Mouse (Mus musculus) G1E (cell line): Measurements from ENCODE around the gene Twnk. TPM values are rescaled to one million over a fixed set of nuclear protein-coding genes. Genes with fewer than 3 reads are reported as not detected.

Source experiments
- ATAC-seq: 2 replicates; pipeline ENCODE4 v1.8.0; 2016; ENCODE audit warnings: mild to moderate bottlenecking; ENCODE audit not compliant: insufficient number of reproducible peaks, poor library complexity, low FRiP score, severe bottlenecking; ENCODE audit errors: extremely low read depth
- DNase-seq: peaks from one replicate; pipeline ENCODE4 v3.0.0; 2012; ENCODE audit warnings: low spot score
- H3K27me3 ChIP-seq: 2 replicates; pipeline ENCODE4 v1.6.1; 2012; ENCODE audit warnings: mild to moderate bottlenecking, low read length, inconsistent platforms; ENCODE audit not compliant: insufficient read depth
- H3K36me3 ChIP-seq: replicated peaks from 2 replicates; pipeline ENCODE3; 2012; ENCODE audit warnings: mild to moderate bottlenecking, inconsistent platforms
- H3K4me1 ChIP-seq: 2 replicates; pipeline ENCODE4 v1.6.1; 2012; ENCODE audit warnings: low read depth, low read length, inconsistent platforms, mixed read lengths; ENCODE audit not compliant: insufficient read depth
- H3K4me3 ChIP-seq: 2 replicates; pipeline ENCODE4 v1.5.1; 2012; ENCODE audit warnings: low read depth, mild to moderate bottlenecking, inconsistent platforms, low read length, moderate library complexity, mixed read lengths
- H3K9me3 ChIP-seq: replicated peaks from 2 replicates; pipeline ENCODE4 v1.6.1; 2012; ENCODE audit warnings: inconsistent platforms
- CTCF ChIP-seq: IDR thresholded peaks from 2 replicates; pipeline ENCODE4 v1.5.1; 2012; ENCODE audit warnings: low read depth, low read length, inconsistent platforms, mixed read lengths
- GATA1 ChIP-seq: IDR thresholded peaks from 2 replicates; pipeline ENCODE4 v1.6.1; 2012; ENCODE audit warnings: borderline replicate concordance, low read length, inconsistent platforms, mixed read lengths
- GATA2 ChIP-seq: IDR thresholded peaks from 2 replicates; pipeline ENCODE4 v1.6.1; 2012; ENCODE audit warnings: low read depth, low read length, inconsistent platforms, borderline replicate concordance
- POLR2AphosphoS5 ChIP-seq: IDR thresholded peaks from 2 replicates; pipeline ENCODE4 v1.6.1; 2012; ENCODE audit warnings: low read depth, low read length, inconsistent platforms; ENCODE audit not compliant: insufficient replicate concordance
- TAL1 ChIP-seq: conservative IDR thresholded peaks from 2 replicates; pipeline ENCODE4 v1.6.1; 2012; ENCODE audit warnings: low read depth, low read length, inconsistent platforms, mixed read lengths
- polyA plus RNA-seq: library from polyadenylated mRNA; stranded (reverse); fragments of >175 nt; gene quantifications from 2 replicates; pipeline ENCODE4 v1.2.3, GENCODE M21; 2012
- total RNA-seq, 2 experiments: library from RNA; stranded (forward) in 1 of 2; stranded (reverse) in 1 of 2; fragments of 200-1000 nt in 1 of 2; fragments of >200 nt in 1 of 2; fragmentation: Nextera tagmentation in 1 of 2; gene quantifications; 2 replicates each; pipeline ENCODE4 v1.2.3; 2014 to 2017

Gene Twnk
- total and polyA plus RNA-seq, 3 experiments = 14.7 to 22.4 (median 22.0) TPM

GRCm38 (mm10) chr19:45020348-45020747, 14.9 kb downstream of the Twnk start:
- ATAC-seq (no peak), DNase-seq (no peak)
- TF ChIP-seq POLR2AphosphoS5 (no peak), GATA2 (no peak), GATA1 (no peak), CTCF (no peak), TAL1 (no peak)
- Histone ChIP-seq H3K4me3 (no peak overlapping the region; the same call in 1 of the 2 replicates), H3K36me3 (peaks cover 50% of the 10 kb centered on the region), H3K9me3 (no peaks in the 10 kb centered on the region), H3K27me3 (no peaks in the 10 kb centered on the region), H3K4me1 (peaks cover 63% of the 10 kb centered on the region)

- H3K36me3 ChIP-seq = peaks cover 60% of the 10 kb centered on the region
- no peak for TF ChIP-seq POLR2AphosphoS5
- no peak for TF ChIP-seq GATA1
- TF ChIP-seq TAL1 = no peak
- no peak for TF ChIP-seq CTCF
- no peak for TF ChIP-seq GATA2
Measured at GRCm38 (mm10) chr19:45021362-45021761, 15.9 kb downstream of the Twnk start.

DNA sequence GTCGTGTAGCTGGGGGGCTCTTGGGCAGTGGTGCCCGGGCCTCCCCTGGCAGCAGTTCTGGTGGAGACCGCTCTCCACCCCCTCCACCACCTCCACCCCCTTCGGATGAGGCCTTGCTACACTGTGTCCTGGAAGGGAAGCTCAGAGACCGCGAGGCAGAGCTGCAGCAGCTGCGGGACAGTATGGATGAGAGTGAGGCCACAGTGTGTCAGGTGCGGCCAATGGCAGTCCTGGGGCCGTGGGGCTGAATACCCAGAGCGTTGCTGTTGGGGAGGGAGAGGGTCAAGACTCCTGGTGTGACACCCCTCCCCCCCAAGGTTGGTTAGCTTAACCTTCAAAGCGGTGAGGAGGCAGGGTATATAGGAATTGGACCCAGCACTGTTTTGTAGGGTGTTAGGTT, 18.5 kb downstream of the Twnk start:
- TF ChIP-seq TAL1 (no peak), GATA2 (no peak), POLR2AphosphoS5 (no peak), CTCF (no peak), GATA1 (no peak)
- ATAC-seq (no peak), DNase-seq (no peak)
- Histone ChIP-seq H3K9me3 (no peaks in the 10 kb centered on the region), H3K27me3 (no peaks in the 10 kb centered on the region), H3K36me3 (peaks cover 83% of the 10 kb centered on the region), H3K4me3 (peak overlapping the region; percentile 21; the same call in 1 of the 2 replicates), H3K4me1 (peaks cover 35% of the 10 kb centered on the region)

More at GRCm38 (mm10) chr19:45021362-45021761, 15.9 kb downstream of the Twnk start:
- Histone ChIP-seq H3K4me1 (peaks cover 53% of the 10 kb centered on the region), H3K9me3 (no peaks in the 10 kb centered on the region), H3K4me3 (peak overlapping the region; percentile 13; the same call in 1 of the 2 replicates), H3K27me3 (no peaks in the 10 kb centered on the region)
- ATAC-seq (no peak), DNase-seq (no peak)

DNA sequence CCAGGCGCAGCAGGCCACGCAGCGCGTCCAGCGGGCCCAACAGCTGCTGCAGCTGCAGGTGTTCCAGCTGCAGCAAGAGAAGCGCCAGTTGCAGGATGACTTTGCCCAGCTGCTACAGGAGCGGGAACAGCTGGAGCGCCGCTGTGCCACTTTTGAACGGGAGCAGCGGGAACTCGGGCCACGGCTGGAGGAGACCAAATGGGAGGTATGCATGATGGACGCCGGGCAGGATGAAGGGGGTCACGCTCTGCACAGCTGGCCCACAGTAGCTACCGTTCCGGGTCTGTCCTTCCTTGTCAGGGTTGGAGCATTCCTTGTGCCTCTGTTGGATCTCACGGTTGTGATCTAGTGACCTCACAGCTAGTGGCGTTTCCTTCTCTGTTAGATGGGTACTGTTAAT, 19.3 kb downstream of the Twnk start:
- DNase-seq (no peak), ATAC-seq (no peak)
- no peaks in the 10 kb centered on the region for H3K9me3 ChIP-seq
- no peak for TF ChIP-seq TAL1
- no peak for TF ChIP-seq CTCF
- no peak for TF ChIP-seq GATA2
- TF ChIP-seq GATA1 = no peak
- no peak for TF ChIP-seq POLR2AphosphoS5
- peaks cover 33% of the 10 kb centered on the region for H3K4me1 ChIP-seq
- H3K36me3 ChIP-seq = peaks cover 83% of the 10 kb centered on the region
- no peak overlapping the region for H3K4me3 ChIP-seq
- peaks cover 2% of the 10 kb centered on the region; the same call in 1 of the 2 replicates for H3K27me3 ChIP-seq

GRCm38 (mm10) chr19:45025937-45026568, 20.6 kb downstream of the Twnk start:
- Histone ChIP-seq H3K4me3 (no peak overlapping the region), H3K27me3 (peaks cover 2% of the 10 kb centered on the region; the same call in 1 of the 2 replicates), H3K4me1 (peaks cover 32% of the 10 kb centered on the region), H3K36me3 (peaks cover 71% of the 10 kb centered on the region), H3K9me3 (no peaks in the 10 kb centered on the region)
- DNase-seq (no peak), ATAC-seq (no peak)
- TF ChIP-seq GATA1 = no peak
- TF ChIP-seq CTCF = no peak

DNA sequence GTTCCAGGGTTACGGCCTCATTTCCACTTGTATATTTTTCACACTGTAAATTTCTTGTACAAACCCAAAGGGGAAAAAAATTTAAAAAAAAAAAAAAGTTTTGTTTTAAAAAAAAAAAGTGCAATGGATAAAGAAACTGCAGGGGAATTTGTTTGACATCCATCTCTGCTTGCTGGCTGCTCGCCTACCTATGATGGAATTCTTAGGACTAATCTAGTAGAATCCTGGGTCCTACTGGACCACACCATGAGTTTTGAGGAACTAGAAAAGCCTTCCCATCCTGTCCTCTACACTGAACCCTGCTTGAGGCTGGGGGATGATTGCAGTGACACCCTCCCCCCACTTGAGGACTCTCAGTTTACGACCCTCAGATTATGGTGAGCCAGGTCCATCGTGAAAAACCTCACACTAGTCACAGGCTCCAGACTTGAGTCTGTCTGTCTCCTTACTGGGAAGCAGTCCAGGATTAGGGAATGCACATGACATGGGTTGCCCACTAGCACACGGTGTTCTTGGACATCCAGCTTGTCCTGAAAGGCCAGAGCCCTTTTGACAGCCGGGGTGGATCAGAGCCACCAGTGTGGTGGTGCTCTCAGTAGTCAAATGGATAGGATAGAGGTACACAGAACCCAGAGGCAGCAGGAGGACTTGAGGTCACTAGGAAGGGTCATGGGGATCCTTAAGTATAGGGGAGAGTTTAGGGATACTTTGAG, 21.7 kb downstream of the Twnk start:
- DNase-seq (no peak), ATAC-seq (no peak)
- TF ChIP-seq CTCF = no peak
- Histone ChIP-seq H3K9me3 (no peaks in the 10 kb centered on the region), H3K27me3 (peaks cover 2% of the 10 kb centered on the region; the same call in 1 of the 2 replicates), H3K36me3 (peaks cover 60% of the 10 kb centered on the region), H3K4me3 (no peak overlapping the region), H3K4me1 (peaks cover 33% of the 10 kb centered on the region)

DNA sequence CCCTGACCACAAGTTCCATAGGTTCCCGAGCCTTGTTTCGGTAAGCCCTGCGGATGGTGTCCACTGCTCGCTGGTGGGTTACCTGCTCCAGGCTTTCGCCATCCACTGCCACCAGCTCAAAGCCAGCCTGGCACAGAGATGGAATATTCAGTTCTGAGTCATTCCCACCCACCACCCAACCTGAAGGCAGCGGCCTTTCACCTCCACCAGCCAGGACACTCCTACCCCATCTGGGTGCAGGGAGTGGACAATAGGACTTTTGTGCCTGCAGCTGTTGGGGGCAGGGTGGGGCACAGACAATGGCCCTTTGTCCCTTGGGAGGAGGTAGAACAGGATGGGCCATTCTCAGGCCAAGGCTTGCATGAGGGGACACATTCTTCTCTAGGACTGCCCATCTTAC, 22.4 kb downstream of the Twnk start:
- H3K27me3 ChIP-seq = peaks cover 3% of the 10 kb centered on the region; the same call in 1 of the 2 replicates
- no peaks in the 10 kb centered on the region for H3K9me3 ChIP-seq
- peaks cover 53% of the 10 kb centered on the region for H3K36me3 ChIP-seq
- H3K4me1 ChIP-seq = peaks cover 39% of the 10 kb centered on the region
- no peak overlapping the region for H3K4me3 ChIP-seq
- DNase-seq = no peak
- TF ChIP-seq GATA1 = no peak
- TF ChIP-seq POLR2AphosphoS5 = no peak
- no peak for TF ChIP-seq TAL1
- TF ChIP-seq GATA2 = no peak
- no peak for ATAC-seq
